8 mouse cellular contexts compared by ENCODE assay signal in genomic region chr1:74964494-74965215, GRCm38 (mm10). TPM values are rescaled to one million over a fixed set of nuclear protein-coding genes. Genes with fewer than 3 reads are reported as not detected.
DNase-seq lines count a peak whose midpoint lies in the region; ATAC-seq lines count a peak whose summit lies in the region.

No protein-coding gene starts in this region.

- WGBS in limb, embryonic 10.5 days = 9% methylated on average over 16 of the region's 16 CpGs
- 16% methylated on average over 16 of the region's 16 CpGs for WGBS in midbrain, embryonic 15.5 days
- WGBS in stomach, embryonic 15.5 days = 6% methylated on average over 16 of the region's 16 CpGs

- H3K9ac ChIP-seq in midbrain, embryonic 15.5 days = no peak overlapping the region
- H3K9ac ChIP-seq in stomach, embryonic 15.5 days = no peak overlapping the region

- peak overlapping the region; percentile 40 for H3K4me2 ChIP-seq in midbrain, embryonic 15.5 days
- H3K4me2 ChIP-seq in stomach, embryonic 15.5 days = peak overlapping the region; percentile 53

- H3K27me3 ChIP-seq in limb, embryonic 10.5 days (ENCODE audit: low read depth, poor library complexity, severe bottlenecking) = peaks cover 19% of the 10 kb centered on the region
- no peaks in the 10 kb centered on the region for H3K27me3 ChIP-seq in midbrain, embryonic 15.5 days (replicated peaks)
- no peaks in the 10 kb centered on the region for H3K27me3 ChIP-seq in stomach, embryonic 15.5 days (replicated peaks)

- ATAC-seq in granulocyte monocyte progenitor cell, adult 5-6 weeks (replicated peaks; ENCODE audit: poor library complexity, severe bottlenecking) = peak; percentile 68
- ATAC-seq in midbrain, embryonic 15.5 days (replicated peaks) = no peak
- peak; percentile 28; the same call in 1 of the 2 replicates for ATAC-seq in stomach, embryonic 15.5 days (ENCODE audit: insufficient read depth, low FRiP score, low read depth)

- H3K9me3 ChIP-seq in limb, embryonic 10.5 days (replicated peaks) = no peaks in the 10 kb centered on the region
- H3K9me3 ChIP-seq in midbrain, embryonic 15.5 days = no peaks in the 10 kb centered on the region
- H3K9me3 ChIP-seq in stomach, embryonic 15.5 days = no peaks in the 10 kb centered on the region

- peak overlapping the region; percentile 66 for H3K27ac ChIP-seq in limb, embryonic 10.5 days
- H3K27ac ChIP-seq in midbrain, embryonic 15.5 days = no peak overlapping the region
- H3K27ac ChIP-seq in stomach, embryonic 15.5 days = peak overlapping the region; percentile 85

- peak overlapping the region; percentile 47 for H3K4me3 ChIP-seq in limb, embryonic 10.5 days
- no peak overlapping the region for H3K4me3 ChIP-seq in midbrain, embryonic 15.5 days
- peak overlapping the region; percentile 25 for H3K4me3 ChIP-seq in stomach, embryonic 15.5 days (replicated peaks)

- H3K36me3 ChIP-seq in limb, embryonic 10.5 days = no peaks in the 10 kb centered on the region
- H3K36me3 ChIP-seq in midbrain, embryonic 15.5 days (replicated peaks) = no peaks in the 10 kb centered on the region
- no peaks in the 10 kb centered on the region for H3K36me3 ChIP-seq in stomach, embryonic 15.5 days

- peaks cover 16% of the 10 kb centered on the region for H3K4me1 ChIP-seq in limb, embryonic 10.5 days
- H3K4me1 ChIP-seq in midbrain, embryonic 15.5 days = peaks cover 4% of the 10 kb centered on the region; the same call in 1 of the 2 replicates
- H3K4me1 ChIP-seq in stomach, embryonic 15.5 days = peaks cover 13% of the 10 kb centered on the region

- peak; percentile 87 for DNase-seq in 3T3-L1 (ENCODE audit: low read depth, low spot score)
- peak; percentile 89 for DNase-seq in adrenal gland, postnatal 10 days
- peak; percentile 77 for DNase-seq in embryo, embryonic 9.5 days (ENCODE audit: extremely low spot score)
- DNase-seq in kidney, adult 11 months = peak; percentile 80
- DNase-seq in limb, embryonic 10.5 days (ENCODE audit: low spot score) = peak; percentile 79

RNA-seq across cellular contexts. Expression of gene Ihh, which starts 13.2 kb away (rescaled TPM):
- total RNA-seq in adrenal gland, postnatal 10 days (2021) = under 1 TPM; 0.18 to 0.48 TPM
- not detected in 2 replicates for total RNA-seq in granulocyte monocyte progenitor cell, adult 5-6 weeks (2014; fragmentation: Nextera tagmentation)
- not detected in 2 replicates for total RNA-seq in granulocyte monocyte progenitor cell, adult 5-6 weeks (2017)
- 0.08 and 0.11 TPM in 2 replicates for polyA plus RNA-seq in limb, embryonic 10.5 days (2016; fragmentation: Nextera tagmentation; extraction: Ambion mirVana)
- polyA plus RNA-seq in midbrain, embryonic 15.5 days (2015; fragmentation: Nextera tagmentation; extraction: Ambion mirVana) = 0.10 and 0.11 TPM in 2 replicates
- polyA plus RNA-seq in stomach, embryonic 15.5 days (2015; fragmentation: Nextera tagmentation; extraction: Ambion mirVana) = 24.3 and 31.0 TPM in 2 replicates

RNA-seq across cellular contexts. Expression of gene Cfap65, which starts 29.3 kb away (rescaled TPM):
- total RNA-seq in adrenal gland, postnatal 10 days (2021) = not detected
- total RNA-seq in granulocyte monocyte progenitor cell, adult 5-6 weeks (2014; fragmentation: Nextera tagmentation) = not detected in 2 replicates
- not detected in 2 replicates for total RNA-seq in granulocyte monocyte progenitor cell, adult 5-6 weeks (2017)
- not detected in 2 replicates for polyA plus RNA-seq in limb, embryonic 10.5 days (2016; fragmentation: Nextera tagmentation; extraction: Ambion mirVana)
- 0.90 and 0.93 TPM in 2 replicates for polyA plus RNA-seq in midbrain, embryonic 15.5 days (2015; fragmentation: Nextera tagmentation; extraction: Ambion mirVana)
- polyA plus RNA-seq in stomach, embryonic 15.5 days (2015; fragmentation: Nextera tagmentation; extraction: Ambion mirVana) = 0.06 TPM in 1 of 2 replicates, not detected in the other

Comparison
In these comparisons a context has a peak if more than half of its experiments do, and no peak if none do; other contexts are left out.
1. RNA of gene Ihh, which starts 13.2 kb away (polyA plus RNA-seq): 24.3 to 31.0 TPM in stomach, embryonic 15.5 days; 0.08 to 0.11 TPM in limb, embryonic 10.5 days and 0.10 to 0.11 TPM in midbrain, embryonic 15.5 days; every median in the first group is over 10 times any median in the second.
2. Peak in every context shown above with its lines, with median percentiles within 50 percentile points of each other: DNase-seq.